10 mouse cellular contexts compared by ENCODE assay signal in the genomic region with DNA sequence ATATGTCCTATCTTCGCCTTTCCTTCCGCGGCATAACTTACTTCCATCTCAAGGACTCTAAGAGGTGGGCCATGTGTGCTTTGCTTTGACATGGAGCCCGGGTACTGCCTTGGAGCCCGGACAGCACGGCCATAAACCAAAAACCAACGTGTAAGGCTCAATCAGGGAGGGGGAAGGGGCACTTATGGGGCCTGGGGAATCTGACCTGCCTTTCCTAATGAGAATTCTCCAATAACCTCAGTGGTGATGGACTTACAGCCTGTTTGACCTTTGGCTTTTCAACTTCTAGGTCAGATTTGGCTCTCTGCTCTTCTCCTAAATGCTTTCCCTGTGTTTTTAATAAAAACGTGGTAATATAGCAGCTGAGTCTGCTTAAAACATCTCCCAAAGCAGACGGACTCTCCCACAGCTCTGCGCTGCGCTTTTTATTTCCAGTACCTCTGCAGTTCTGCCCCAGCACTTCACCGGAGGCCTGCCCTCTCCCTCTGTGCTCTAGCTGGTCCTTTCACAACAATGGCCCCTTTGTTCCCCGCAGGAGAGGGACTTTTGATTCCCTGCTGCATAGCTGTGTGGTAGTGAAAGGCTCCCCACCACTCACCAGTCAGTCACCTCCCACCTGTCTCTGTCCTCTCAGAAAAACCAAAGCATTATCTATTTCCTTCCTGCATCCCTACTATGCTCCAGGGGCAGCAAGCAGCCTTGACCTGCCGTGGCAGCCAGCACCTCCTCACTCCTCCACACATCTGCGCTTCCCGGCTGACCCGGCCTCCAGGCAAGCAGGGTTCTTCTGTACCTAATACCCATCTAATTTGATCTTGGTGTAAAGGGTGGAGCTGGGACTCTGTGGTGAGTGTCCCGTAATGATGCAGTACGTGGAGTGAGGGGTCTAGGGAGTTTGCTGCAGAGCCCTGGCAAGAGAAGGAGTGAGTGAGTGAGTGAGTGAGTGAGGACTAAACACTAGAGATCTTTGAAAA. TPM values are rescaled to one million over a fixed set of nuclear protein-coding genes. Genes with fewer than 3 reads are reported as not detected.
A peak's percentile ranks its signal among the peaks of the same experiment; 100 is the strongest.
DNase-seq lines count a peak whose midpoint lies in the region; ATAC-seq and TF ChIP-seq lines count a peak whose summit lies in the region.
"Had no signal": no experiment of that assay in that cellular context is flagged by ENCODE, and none has a peak within 500 bp of the region (broad histone marks: within the 10 kb centered on the region; RNA-seq: fewer than 3 reads in every experiment).

No protein-coding gene starts in this region.

- no peaks in the 10 kb centered on the region for H3K9me3 ChIP-seq in hindbrain, embryonic 12.5 days (replicated peaks)
- H3K9me3 ChIP-seq in midbrain, embryonic 16.5 days (replicated peaks; ENCODE audit: control insufficient read depth, low read length, poor library complexity, severe bottlenecking), result no peaks in the 10 kb centered on the region

- DNase-seq in layer of hippocampus, adult 2 months (ENCODE audit: low spot score in 2 of 2), result no peak
- no peak for DNase-seq in layer of hippocampus, postnatal 10 days (ENCODE audit: low spot score in 2 of 2)
- DNase-seq in embryo, embryonic 10 days (ENCODE audit: low spot score), result peak; percentile 76
- no peak for DNase-seq in spleen, postnatal 14 days (ENCODE audit: low spot score in 2 of 2)
- DNase-seq in gastrocnemius, postnatal 4 days (ENCODE audit: low spot score in 2 of 2), result no peak
- no peak for DNase-seq in adrenal gland, adult 8-10 months
- DNase-seq: kidney, postnatal 4 days; liver, postnatal 0 days had no signal

- H3K36me3 ChIP-seq in hindbrain, embryonic 12.5 days, result peaks cover 42% of the 10 kb centered on the region
- peaks cover 12% of the 10 kb centered on the region for H3K36me3 ChIP-seq in midbrain, embryonic 16.5 days (ENCODE audit: control insufficient read depth, insufficient read depth, low read length)

- H3K4me2 ChIP-seq in hindbrain, embryonic 12.5 days (replicated peaks), result 0 out of 2 replicates have a peak overlapping the region, but pooled peaks have one; percentile 4
- no peak overlapping the region for H3K4me2 ChIP-seq in midbrain, embryonic 16.5 days (ENCODE audit: low read length)

- TF ChIP-seq CTCF in layer of hippocampus, adult 2 months (conservative IDR thresholded peaks at IDR 0.05), result no peak

- H3K4me1 ChIP-seq in hindbrain, embryonic 12.5 days, result peaks cover 33% of the 10 kb centered on the region
- peaks cover 12% of the 10 kb centered on the region for H3K4me1 ChIP-seq in midbrain, embryonic 16.5 days (ENCODE audit: control insufficient read depth, insufficient read depth, low read length)

- H3K27ac ChIP-seq in layer of hippocampus, adult 2 months, result peak overlapping the region; percentile 39
- H3K27ac ChIP-seq in hindbrain, embryonic 12.5 days, result peak overlapping the region; percentile 70
- no peak overlapping the region for H3K27ac ChIP-seq in midbrain, embryonic 16.5 days (ENCODE audit: low read length)

- ATAC-seq in hindbrain, embryonic 12.5 days (ENCODE audit: low FRiP score), result peak; percentile 65
- 0 out of 2 replicates have a peak, but pooled peaks have one; percentile 23 for ATAC-seq in midbrain, embryonic 16.5 days
- ATAC-seq: liver, postnatal 0 days had no signal

- peaks cover 3% of the 10 kb centered on the region; the same call in 1 of the 2 replicates for H3K27me3 ChIP-seq in hindbrain, embryonic 12.5 days
- peaks cover 2% of the 10 kb centered on the region; the same call in 1 of the 2 replicates for H3K27me3 ChIP-seq in midbrain, embryonic 16.5 days (ENCODE audit: control insufficient read depth, insufficient read depth, low read depth, low read length)

- 23% methylated on average over 19 of the region's 19 CpGs for WGBS in hindbrain, embryonic 12.5 days
- 32% methylated on average over 19 of the region's 19 CpGs for WGBS in midbrain, embryonic 16.5 days

- H3K4me3 ChIP-seq in layer of hippocampus, adult 2 months, result no peak overlapping the region
- no peak overlapping the region for H3K4me3 ChIP-seq in hindbrain, embryonic 12.5 days
- no peak overlapping the region for H3K4me3 ChIP-seq in midbrain, embryonic 16.5 days (ENCODE audit: low read depth, low read length)

- no peak overlapping the region for H3K9ac ChIP-seq in hindbrain, embryonic 12.5 days
- no peak overlapping the region for H3K9ac ChIP-seq in midbrain, embryonic 16.5 days (ENCODE audit: low read depth, low read length)
- H3K9ac ChIP-seq: liver, postnatal 0 days had no signal

RNA-seq across cellular contexts. Expression of a gene that starts 41.5 kb away (rescaled TPM):
- total RNA-seq in layer of hippocampus, adult 2 months (2021), result 10 to 100 TPM; 25.0 to 28.9 TPM
- 10 to 100 TPM; 40.8 to 48.9 TPM for total RNA-seq in layer of hippocampus, postnatal 10 days (2021)
- 61.5 and 64.7 TPM in 2 replicates for polyA plus RNA-seq in hindbrain, embryonic 12.5 days (2016; fragmentation: Nextera tagmentation; extraction: Ambion mirVana)
- polyA plus RNA-seq in midbrain, embryonic 16.5 days (2015; fragmentation: Nextera tagmentation; extraction: Ambion mirVana), result 10.0 and 10.8 TPM in 2 replicates
- 10 to 100 TPM; 25.1 to 28.3 TPM for total RNA-seq in gastrocnemius, postnatal 4 days (2021)
- total RNA-seq in adrenal gland, adult 8-10 months (2022), result 10 to 100 TPM; 10.4 to 25.9 (median 21.3) TPM
